ENCODE assay signal across 14 mouse cellular contexts in the genomic region with DNA sequence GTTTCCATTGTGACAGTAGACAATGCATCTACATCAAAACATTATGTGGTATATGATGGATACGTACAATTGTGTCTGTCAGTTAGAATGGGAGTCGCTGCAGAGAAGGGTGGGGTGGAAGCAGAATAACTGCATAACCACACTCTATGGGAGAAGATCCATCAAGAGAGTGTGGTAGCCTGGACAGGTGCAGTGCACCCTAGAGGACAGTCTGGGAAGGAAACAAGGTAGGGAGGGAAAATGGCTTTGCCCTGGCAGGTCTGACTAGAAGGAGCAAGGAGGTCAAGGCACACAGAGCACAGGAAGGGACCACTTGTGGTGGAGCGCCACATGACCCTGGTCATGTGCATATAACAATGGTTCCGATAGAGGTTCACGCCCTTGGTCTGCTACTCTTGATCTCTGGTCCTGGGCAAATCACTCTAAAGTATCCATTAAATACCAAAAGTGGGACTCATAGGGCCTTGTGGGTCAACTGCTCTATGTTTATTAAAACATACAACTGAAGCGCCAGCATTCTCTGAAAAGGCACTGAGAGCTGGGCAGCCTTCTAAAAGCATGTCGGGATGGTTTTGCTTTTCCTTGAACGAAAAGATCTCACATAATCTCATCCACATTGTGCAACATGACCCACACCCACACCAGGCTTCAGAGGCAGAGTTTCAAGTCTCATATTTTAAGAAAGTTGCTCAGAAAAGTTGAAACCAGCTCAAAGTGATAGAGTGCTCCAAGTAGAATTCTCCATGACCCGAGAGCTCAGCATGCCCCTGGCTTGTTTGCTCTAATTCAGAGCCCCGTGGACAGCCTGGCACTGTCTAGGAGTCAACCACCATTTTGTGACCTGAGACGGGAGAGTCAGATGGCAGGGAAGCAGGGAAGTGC.
DNase-seq lines count a peak whose midpoint lies in the region; ATAC-seq and TF ChIP-seq lines count a peak whose summit lies in the region.
"Had no signal": no experiment of that assay in that cellular context is flagged by ENCODE, and none has a peak within 500 bp of the region (broad histone marks: within the 10 kb centered on the region; RNA-seq: fewer than 3 reads in every experiment).

No protein-coding gene starts in this region.

- 93% methylated on average over 11 of the region's 11 CpGs for WGBS in forebrain, embryonic 13.5 days
- 92% methylated on average over 11 of the region's 11 CpGs for WGBS in forebrain, embryonic 16.5 days
- WGBS in kidney, embryonic 15.5 days, result 82% methylated on average over 11 of the region's 11 CpGs
- 70% methylated on average over 11 of the region's 11 CpGs for WGBS in liver, embryonic 14.5 days (ENCODE audit: insufficient replicate concordance)

- H3K9me3 ChIP-seq in forebrain, embryonic 13.5 days (replicated peaks), result no peaks in the 10 kb centered on the region
- no peaks in the 10 kb centered on the region for H3K9me3 ChIP-seq in forebrain, embryonic 16.5 days (ENCODE audit: control insufficient read depth, low read length)
- no peaks in the 10 kb centered on the region for H3K9me3 ChIP-seq in kidney, embryonic 15.5 days (replicated peaks)
- no peaks in the 10 kb centered on the region for H3K9me3 ChIP-seq in liver, embryonic 14.5 days (ENCODE audit: control insufficient read depth, low read length)
- H3K9me3 ChIP-seq: limb, embryonic 15.5 days had no signal

- H3K27me3 ChIP-seq in forebrain, embryonic 13.5 days, result no peaks in the 10 kb centered on the region
- no peaks in the 10 kb centered on the region for H3K27me3 ChIP-seq in forebrain, embryonic 16.5 days (replicated peaks; ENCODE audit: control insufficient read depth, insufficient read depth, low read length)
- H3K27me3 ChIP-seq in kidney, embryonic 15.5 days, result no peaks in the 10 kb centered on the region
- H3K27me3 ChIP-seq in liver, embryonic 14.5 days (ENCODE audit: control insufficient read depth, insufficient read depth, low read length), result no peaks in the 10 kb centered on the region
- H3K27me3 ChIP-seq: limb, embryonic 15.5 days had no signal

- no peak for DNase-seq in kidney, postnatal 14 days
- DNase-seq in brain, embryonic 14.5 days (ENCODE audit: low read depth), result no peak
- DNase-seq in liver, embryonic 14.5 days (ENCODE audit: low read depth in 3 of 3, low spot score in 3 of 3), result no peak
- no peak for DNase-seq in right cerebral cortex, postnatal 36 days (ENCODE audit: low spot score in 2 of 2)
- no peak for DNase-seq in adrenal gland, postnatal 25 days
- DNase-seq: cerebellum, postnatal 36 days; kidney, adult 18-20 months; layer of hippocampus, postnatal 36 days; right cerebral cortex, postnatal 4 days had no signal

- TF ChIP-seq CTCF in brain, embryonic 14.5 days (IDR thresholded peaks at IDR 0.05; ENCODE audit: borderline replicate concordance, extremely low read depth, insufficient read depth, insufficient read length), result peak; percentile 2; the same call in 1 of the 2 replicates
- TF ChIP-seq CTCF in liver, embryonic 14.5 days (IDR thresholded peaks at IDR 0.05; ENCODE audit: low read depth), result peak; percentile 41; the same call in 1 of the 2 replicates

- peaks cover 65% of the 10 kb centered on the region for H3K4me1 ChIP-seq in forebrain, embryonic 13.5 days
- peaks cover 40% of the 10 kb centered on the region for H3K4me1 ChIP-seq in forebrain, embryonic 16.5 days (replicated peaks; ENCODE audit: control insufficient read depth, insufficient read depth, low read length)
- peaks cover 70% of the 10 kb centered on the region for H3K4me1 ChIP-seq in kidney, embryonic 15.5 days
- H3K4me1 ChIP-seq in liver, embryonic 14.5 days (replicated peaks; ENCODE audit: control insufficient read depth in 2 of 2, insufficient read depth in 2 of 2, low read length in 1 of 2), result no peaks in the 10 kb centered on the region; a peak in 1 of 4 replicates

- no peak for TF ChIP-seq POLR2A in brain, embryonic 14.5 days (IDR thresholded peaks at IDR 0.05; ENCODE audit: borderline replicate concordance, extremely low read depth, insufficient read depth, insufficient read length, poor library complexity, severe bottlenecking)

- peaks cover 2% of the 10 kb centered on the region; the same call in 1 of the 2 replicates for H3K36me3 ChIP-seq in forebrain, embryonic 13.5 days (ENCODE audit: poor library complexity, severe bottlenecking)
- no peaks in the 10 kb centered on the region for H3K36me3 ChIP-seq in forebrain, embryonic 16.5 days (ENCODE audit: control insufficient read depth, insufficient read depth)
- peaks cover 3% of the 10 kb centered on the region; the same call in 1 of the 2 replicates for H3K36me3 ChIP-seq in kidney, embryonic 15.5 days
- no peaks in the 10 kb centered on the region for H3K36me3 ChIP-seq in liver, embryonic 14.5 days (replicated peaks; ENCODE audit: control insufficient read depth, insufficient read depth, low read depth)
- H3K36me3 ChIP-seq: G1E; limb, embryonic 15.5 days had no signal

- no peak for ATAC-seq in forebrain, embryonic 13.5 days
- ATAC-seq in forebrain, embryonic 16.5 days, result no peak
- no peak for ATAC-seq in kidney, embryonic 15.5 days (replicated peaks; ENCODE audit: low FRiP score)
- ATAC-seq in liver, embryonic 14.5 days (ENCODE audit: insufficient read depth), result no peak

- no peak overlapping the region for H3K9ac ChIP-seq in forebrain, embryonic 13.5 days
- H3K9ac ChIP-seq in forebrain, embryonic 16.5 days (replicated peaks; ENCODE audit: low read depth, low read length), result no peak overlapping the region
- no peak overlapping the region for H3K9ac ChIP-seq in kidney, embryonic 15.5 days
- H3K9ac ChIP-seq in liver, embryonic 14.5 days (replicated peaks), result no peak overlapping the region
- H3K9ac ChIP-seq: limb, embryonic 15.5 days had no signal

- peak overlapping the region; percentile 72; the same call in 1 of the 2 replicates for H3K27ac ChIP-seq in forebrain, embryonic 13.5 days
- no peak overlapping the region for H3K27ac ChIP-seq in forebrain, embryonic 16.5 days (ENCODE audit: low read length)
- peak overlapping the region; percentile 74; the same call in 1 of the 2 replicates for H3K27ac ChIP-seq in kidney, embryonic 15.5 days
- no peak overlapping the region for H3K27ac ChIP-seq in liver, embryonic 14.5 days
- H3K27ac ChIP-seq: limb, embryonic 15.5 days had no signal

- no peak for TF ChIP-seq EP300 in liver, embryonic 14.5 days (IDR thresholded peaks at IDR 0.05; ENCODE audit: low read depth)

- no peak overlapping the region for H3K4me3 ChIP-seq in forebrain, embryonic 13.5 days
- no peak overlapping the region for H3K4me3 ChIP-seq in forebrain, embryonic 16.5 days (replicated peaks; ENCODE audit: low read length)
- H3K4me3 ChIP-seq in kidney, embryonic 15.5 days (replicated peaks), result no peak overlapping the region
- H3K4me3 ChIP-seq in liver, embryonic 14.5 days (ENCODE audit: insufficient read depth in 1 of 2, low read depth in 2 of 2, low read length in 2 of 2), result no peak overlapping the region
- H3K4me3 ChIP-seq: limb, embryonic 15.5 days had no signal

- no peak overlapping the region for H3K4me2 ChIP-seq in forebrain, embryonic 13.5 days
- no peak overlapping the region for H3K4me2 ChIP-seq in forebrain, embryonic 16.5 days (ENCODE audit: low read length)
- no peak overlapping the region for H3K4me2 ChIP-seq in kidney, embryonic 15.5 days
- H3K4me2 ChIP-seq in liver, embryonic 14.5 days (ENCODE audit: low read depth), result no peak overlapping the region
- H3K4me2 ChIP-seq: limb, embryonic 15.5 days had no signal

Comparison
In these comparisons a context has a peak if more than half of its experiments do, and no peak if none do; other contexts are left out.
1. H3K27ac ChIP-seq: peak in forebrain, embryonic 13.5 days (single experiment) and kidney, embryonic 15.5 days (single experiment); none in forebrain, embryonic 16.5 days (single experiment) and liver, embryonic 14.5 days (single experiment).